Mouse (Mus musculus) frontal cortex, postnatal 25 days (tissue): ENCODE measurements at regions not wholly inside any gene's neighbourhood (a gene's known extent, or its start where the extent isn't known, plus 50 kb on each side); places are given as distances from the start of the nearest gene placed in this dataset.
A peak's percentile ranks its signal among the peaks of the same experiment; 100 is the strongest.

Experiments used
- DNase-seq, 2 experiments: peaks; one replicate each; pipeline ENCODE4 v3.0.0; 2022; ENCODE audit warnings: low spot score in 2 of 2

DNA sequence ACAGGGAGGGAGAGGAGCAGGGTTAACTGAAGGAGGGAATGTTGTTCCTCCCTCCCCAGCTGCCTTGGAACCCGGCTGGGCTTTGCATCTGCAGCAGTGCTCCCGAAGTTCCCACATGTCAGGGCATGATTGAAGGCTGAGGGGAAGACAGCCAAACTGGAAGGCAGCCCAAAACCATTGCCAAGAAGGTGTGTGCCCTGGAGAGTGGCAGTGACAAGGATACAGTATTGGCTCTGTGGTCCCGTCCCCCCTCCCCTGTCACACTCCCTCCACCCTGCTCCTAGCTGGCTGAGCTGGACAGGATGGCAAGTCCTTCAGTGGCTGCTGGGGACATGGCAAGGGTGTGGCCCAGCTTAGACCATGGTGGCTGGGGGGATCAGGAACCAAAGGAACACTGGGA, 79.1 kb downstream of the Cyp26b1 start:
- DNase-seq, result no peak

- no peak for DNase-seq
Observed at GRCm38 (mm10) chr6:84508598-84508997, 85.1 kb downstream of the Cyp26b1 start.

GRCm38 (mm10) chr6:84506675-84507074, 87.0 kb downstream of the Cyp26b1 start:
- DNase-seq, result no peak

GRCm38 (mm10) chr6:84500255-84500886, 93.3 kb downstream of the Cyp26b1 start:
- no peak for DNase-seq

GRCm38 (mm10) chr6:84498076-84498475, 95.6 kb downstream of the Cyp26b1 start:
- DNase-seq, result no peak

DNA sequence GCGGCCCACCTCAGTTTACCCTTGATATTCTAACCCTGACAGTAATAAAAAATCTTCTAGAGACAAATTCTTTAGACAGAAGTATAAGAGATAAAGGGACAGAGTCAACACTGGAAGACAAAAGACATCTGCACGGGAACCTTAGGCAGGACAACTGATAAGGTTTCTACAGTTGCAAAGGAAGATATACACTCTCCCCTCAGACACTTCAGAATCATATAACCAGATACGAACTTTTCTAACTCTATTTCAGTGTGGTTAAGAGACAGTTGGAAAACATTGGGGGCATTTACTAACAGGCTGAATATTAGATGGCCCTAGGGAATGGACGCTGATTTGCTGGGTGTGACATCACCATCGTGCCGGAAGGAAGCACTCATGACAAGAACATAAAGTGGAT, 100.0 kb downstream of the Cyp26b1 start:
- DNase-seq, result no peak

GRCm38 (mm10) chr6:84493169-84493568, 100.5 kb downstream of the Cyp26b1 start:
- no peak for DNase-seq

GRCm38 (mm10) chr6:84492594-84492993, 101.1 kb downstream of the Cyp26b1 start:
- DNase-seq, result no peak

GRCm38 (mm10) chr6:84491106-84491505, 102.6 kb downstream of the Cyp26b1 start:
- DNase-seq, result no peak

DNA sequence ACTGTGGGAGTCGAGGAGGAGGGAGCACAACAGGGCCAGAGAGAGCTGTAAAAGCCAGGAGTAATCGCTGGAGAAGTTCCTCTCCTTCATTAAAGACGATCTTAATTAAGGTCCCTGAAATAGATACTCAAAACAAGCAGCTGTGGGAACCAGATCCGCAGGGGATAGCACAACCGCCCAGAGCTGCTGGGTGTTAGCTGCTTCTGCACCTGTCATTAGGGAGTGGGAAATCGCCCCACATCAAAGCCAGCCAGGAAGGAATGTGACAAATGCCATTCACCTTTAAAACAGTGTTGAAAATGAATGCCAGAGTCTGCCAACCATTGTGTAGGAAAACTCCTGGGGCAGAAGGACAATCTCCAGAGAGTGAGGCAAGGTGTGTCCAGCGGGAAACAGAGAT, 112.5 kb downstream of the Cyp26b1 start:
- DNase-seq, result no peak

GRCm38 (mm10) chr6:84477072-84477471, 116.6 kb downstream of the Cyp26b1 start:
- DNase-seq, result no peak

- peak; percentile 11 to 20 for DNase-seq
Observed at GRCm38 (mm10) chr6:84476466-84476865, 117.2 kb downstream of the Cyp26b1 start.

DNA sequence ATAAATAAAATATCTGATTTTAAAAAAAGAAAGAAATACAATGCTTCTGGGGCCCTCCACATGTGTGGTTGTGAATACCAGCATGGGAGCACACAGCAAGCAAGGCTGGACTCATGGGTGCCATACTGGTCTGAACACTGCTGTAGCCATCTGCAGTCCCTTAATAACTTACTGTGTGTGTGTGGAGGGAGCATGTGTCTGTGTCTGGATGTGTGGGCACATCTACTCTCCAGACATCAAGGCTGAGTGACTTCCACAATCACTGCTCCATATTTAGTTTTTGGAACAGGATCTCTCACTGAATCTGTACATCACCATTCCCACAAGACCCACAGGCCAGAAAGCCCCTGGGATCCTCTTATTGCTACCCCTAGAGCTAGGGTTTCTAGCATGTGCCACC, 118.9 kb downstream of the Cyp26b1 start:
- no peak for DNase-seq

- no peak for DNase-seq
Observed at GRCm38 (mm10) chr6:84473171-84473570, 120.5 kb downstream of the Cyp26b1 start.

DNA sequence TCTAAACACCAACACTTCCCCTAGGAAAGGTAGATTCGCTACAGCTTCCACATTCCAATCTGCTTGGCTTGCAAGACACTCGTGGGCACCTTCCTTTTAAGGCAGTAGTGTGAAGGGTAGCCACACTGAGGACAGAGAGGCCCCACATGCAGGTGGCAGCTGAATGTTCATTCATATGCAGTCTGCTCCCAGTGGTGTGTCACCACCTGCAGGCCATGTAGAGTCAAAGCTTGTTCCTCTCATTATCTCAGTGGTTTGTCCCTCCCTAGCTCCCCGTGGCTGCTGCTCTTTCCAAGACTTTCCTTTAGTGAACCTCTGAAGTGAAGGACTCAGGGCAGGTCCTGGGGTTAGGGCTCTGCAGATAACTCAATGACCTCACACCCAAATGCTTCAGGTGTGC, 121.4 kb downstream of the Cyp26b1 start:
- DNase-seq, result no peak

- DNase-seq, result no peak
Observed at GRCm38 (mm10) chr6:84467319-84467718, 126.4 kb downstream of the Cyp26b1 start.

DNA sequence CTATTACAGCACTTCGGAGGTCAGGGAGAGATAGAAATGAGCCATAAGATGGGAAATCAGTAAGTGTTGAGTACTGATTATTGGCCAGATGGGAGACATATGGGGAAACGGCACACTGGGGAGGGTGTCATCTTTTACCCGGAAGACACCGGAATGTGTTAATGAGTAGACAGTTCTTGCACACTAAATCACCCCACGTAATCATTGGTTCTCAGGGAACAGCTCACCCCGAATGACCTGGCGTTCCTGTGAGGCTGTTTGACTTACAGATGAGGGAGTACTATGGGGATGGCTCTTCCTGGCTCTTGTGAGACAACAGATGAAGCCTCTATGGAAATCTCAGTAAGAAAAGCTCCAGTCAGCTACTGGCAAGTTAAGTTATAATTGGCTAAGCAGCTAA, 127.5 kb downstream of the Cyp26b1 start:
- DNase-seq, result no peak

DNA sequence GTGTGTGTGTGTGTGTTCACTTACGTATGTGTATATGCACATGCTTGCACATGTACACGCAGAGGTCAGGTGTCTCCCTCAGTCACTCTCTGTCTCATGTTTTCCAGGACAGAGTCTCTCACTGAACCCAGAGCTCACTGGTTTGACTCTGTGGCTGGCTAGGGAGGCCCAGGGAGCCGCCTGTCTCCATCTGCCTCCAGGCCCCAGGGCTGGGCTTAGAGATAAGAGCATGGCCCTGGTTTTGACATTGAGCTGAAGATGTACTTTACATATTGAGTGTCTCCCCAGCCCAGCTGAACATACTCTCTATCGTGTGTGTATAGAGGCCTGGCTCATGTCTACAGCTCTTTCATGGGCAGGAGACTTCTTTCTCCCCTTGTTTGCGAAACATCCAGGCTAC, 128.1 kb downstream of the Cyp26b1 start:
- DNase-seq, result no peak

DNA sequence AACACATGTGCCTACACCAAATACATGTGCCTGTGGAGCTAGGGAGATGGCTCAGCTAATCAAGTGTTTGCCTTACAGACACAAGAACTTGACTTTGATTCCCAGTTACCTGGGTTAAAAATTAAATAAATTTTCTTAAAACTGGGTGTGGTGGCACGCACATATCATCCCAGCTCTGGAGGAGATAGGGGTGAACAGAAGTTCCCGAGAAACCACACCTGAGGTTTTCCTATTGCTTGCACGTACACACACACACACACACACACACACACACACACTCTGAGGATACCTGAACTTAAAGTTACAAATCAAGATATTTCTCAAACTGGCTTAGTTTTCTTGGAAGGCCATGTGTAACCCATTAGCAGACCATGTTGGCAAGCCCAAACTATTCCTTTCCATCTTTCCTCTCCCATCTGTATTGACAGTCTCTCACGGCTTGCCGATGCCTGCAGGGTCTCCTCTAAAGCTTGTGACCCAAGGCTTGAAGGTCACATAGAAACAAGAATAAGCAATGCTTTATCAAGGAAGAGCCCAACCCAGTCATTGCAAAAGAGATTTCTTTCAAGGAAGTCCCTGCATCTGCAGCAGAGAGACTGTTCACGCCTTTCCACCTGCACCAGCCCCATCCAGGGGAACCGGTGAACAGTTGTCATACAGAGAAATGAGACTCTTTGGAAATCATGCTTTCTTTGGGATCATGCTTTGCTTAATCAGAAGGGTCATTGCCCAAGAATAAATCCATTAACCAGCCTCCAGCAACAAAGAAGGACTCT, 129.9 kb downstream of the Cyp26b1 start:
- DNase-seq, result no peak

DNA sequence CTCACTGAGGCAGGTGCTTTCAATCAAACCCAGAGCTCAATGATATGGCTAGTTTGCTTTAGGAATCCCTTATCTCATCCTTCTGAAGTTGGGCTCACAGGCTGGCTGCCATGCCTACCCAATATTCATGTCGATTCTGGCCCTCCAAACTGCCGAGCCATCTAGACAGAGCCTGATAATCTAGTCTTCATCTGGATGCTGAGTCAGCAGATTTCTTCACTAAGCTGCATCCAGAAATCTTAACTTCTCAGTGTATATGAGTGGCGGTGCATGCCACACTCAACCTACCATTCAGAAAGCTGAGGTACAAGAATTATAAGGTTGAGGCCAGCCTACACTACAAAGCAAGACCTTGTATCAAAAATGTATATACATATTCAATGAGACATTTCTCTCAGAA, 136.9 kb downstream of the Cyp26b1 start:
- DNase-seq, result no peak

DNA sequence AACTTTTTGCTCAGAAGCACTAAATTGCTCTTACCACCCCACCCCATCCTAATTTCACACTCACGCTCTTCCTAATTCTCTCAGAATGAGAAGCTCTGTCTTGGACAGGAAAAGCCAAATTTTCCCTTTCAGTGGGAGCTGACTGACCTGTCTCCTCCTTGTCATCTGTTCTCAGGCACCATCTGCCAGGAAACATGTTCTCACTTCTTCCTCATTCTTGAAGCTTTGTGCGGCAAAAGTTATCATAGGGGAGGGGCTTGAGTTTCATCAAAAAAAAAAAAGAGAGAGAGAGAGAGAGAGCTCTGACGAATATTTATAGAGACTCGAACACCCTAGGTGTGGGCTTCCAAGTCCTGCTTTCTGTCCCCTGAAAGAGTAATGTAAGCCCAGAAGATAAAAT, 148.6 kb downstream of the Cyp26b1 start:
- DNase-seq, result no peak

DNA sequence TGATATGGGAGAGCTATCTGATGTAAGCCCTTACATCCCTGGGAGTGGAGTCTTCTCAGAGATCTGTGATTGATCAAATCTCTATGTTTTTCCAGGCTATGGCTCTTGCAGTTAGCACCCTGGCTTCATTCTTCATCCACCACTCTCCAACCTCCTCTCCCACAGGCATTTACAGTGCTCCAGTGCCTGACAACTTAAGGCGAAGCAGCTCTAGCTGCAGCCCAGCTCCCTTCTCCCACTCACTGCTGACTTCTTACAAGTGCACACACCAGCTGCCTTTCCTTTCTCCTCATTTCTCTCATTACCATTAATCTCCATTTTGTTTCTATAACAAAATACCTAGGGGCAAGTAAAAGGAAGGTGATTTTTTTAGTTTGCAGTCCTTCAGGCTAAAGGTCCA, 151.0 kb downstream of the Cyp26b1 start:
- DNase-seq, result peak in 1 of 2 experiments; percentile 12

- DNase-seq, result no peak
Observed at GRCm38 (mm10) chr6:84441721-84442480, 151.8 kb downstream of the Cyp26b1 start.
